Mouse (Mus musculus) bone marrow macrophage, adult 2 months (primary cell): ENCODE data around the gene Klk1b4.

Experiments
- CTCF ChIP-seq: IDR thresholded peaks from 2 replicates; pipeline ENCODE4 v1.5.1; 2012; ENCODE audit warnings: low read depth, mild to moderate bottlenecking, low read length, moderate library complexity
- POLR2A ChIP-seq: IDR thresholded peaks from 2 replicates; pipeline ENCODE4 v1.6.1; 2012; ENCODE audit warnings: mild to moderate bottlenecking, low read depth, low read length, borderline replicate concordance

- TF ChIP-seq CTCF (no peak), POLR2A (no peak)
Observed at GRCm38 (mm10) chr7:44239913-44240312, 32.7 kb downstream of the Klk1b4 start.
